Mouse (Mus musculus): ENCODE results near the gene Plekhh3. TPM values are rescaled to one million over a fixed set of nuclear protein-coding genes. Genes with fewer than 3 reads are reported as not detected.
"Not testable (repeated sequence)": the region's sequence is repeated elsewhere in the genome, so short reads cannot be mapped to it uniquely, and the experiment has no call there.

Plekhh3 gene
- polyA plus RNA-seq, 1 experiment from 2014 or later, result 11.8 TPM

- H3K27me3 ChIP-seq (ENCODE audit: insufficient read depth, poor library complexity, severe bottlenecking), result no peaks in the 10 kb centered on the region
- H3K36me3 ChIP-seq, result peaks cover 8% of the 10 kb centered on the region
- H3K9me3 ChIP-seq, result peaks cover 10% of the 10 kb centered on the region
- no peak overlapping the region for H3K4me3 ChIP-seq
- H3K27ac ChIP-seq, result no peak overlapping the region
- H3K4me1 ChIP-seq (replicated peaks), result peaks cover 3% of the 10 kb centered on the region; the same call in 1 of the 2 replicates
- WGBS, result 89% methylated on average over 6 of the region's 6 CpGs
- peak; percentile 37 for DNase-seq (ENCODE audit: low spot score)
These were observed 39.5 kb downstream of the Plekhh3 start for GRCm38 (mm10) chr11:101131701-101132100.

DNA sequence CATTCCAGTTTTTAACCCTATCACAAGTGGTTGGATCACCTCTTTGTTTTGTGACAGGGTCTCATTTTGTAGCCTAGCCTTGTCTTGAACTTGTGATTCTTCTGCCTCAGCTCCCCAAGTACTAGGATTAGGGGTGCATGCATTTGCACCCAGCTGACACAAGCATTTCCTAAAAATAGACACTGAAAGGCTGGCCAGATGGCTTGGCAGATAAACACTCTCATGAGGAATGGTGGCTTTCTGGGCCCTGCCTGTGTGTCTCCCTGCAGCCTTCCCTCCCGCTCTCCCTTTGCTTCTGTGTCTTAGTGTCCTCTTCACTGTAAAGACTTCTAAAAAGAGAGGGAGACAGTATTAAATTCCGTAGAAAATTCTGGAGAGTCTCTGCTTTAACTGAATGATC, 40.0 kb downstream of the Plekhh3 start:
- Histone ChIP-seq H3K27me3 (ENCODE audit: insufficient read depth, poor library complexity, severe bottlenecking) (no peaks in the 10 kb centered on the region), H3K4me1 (replicated peaks) (peaks cover 3% of the 10 kb centered on the region; the same call in 1 of the 2 replicates), H3K27ac (no peak overlapping the region), H3K36me3 (peaks cover 13% of the 10 kb centered on the region), H3K4me3 (no peak overlapping the region), H3K9me3 (peaks cover 15% of the 10 kb centered on the region)
- no peak for DNase-seq (ENCODE audit: low spot score)
- 90% methylated on average over 2 of the region's 2 CpGs for WGBS

DNA sequence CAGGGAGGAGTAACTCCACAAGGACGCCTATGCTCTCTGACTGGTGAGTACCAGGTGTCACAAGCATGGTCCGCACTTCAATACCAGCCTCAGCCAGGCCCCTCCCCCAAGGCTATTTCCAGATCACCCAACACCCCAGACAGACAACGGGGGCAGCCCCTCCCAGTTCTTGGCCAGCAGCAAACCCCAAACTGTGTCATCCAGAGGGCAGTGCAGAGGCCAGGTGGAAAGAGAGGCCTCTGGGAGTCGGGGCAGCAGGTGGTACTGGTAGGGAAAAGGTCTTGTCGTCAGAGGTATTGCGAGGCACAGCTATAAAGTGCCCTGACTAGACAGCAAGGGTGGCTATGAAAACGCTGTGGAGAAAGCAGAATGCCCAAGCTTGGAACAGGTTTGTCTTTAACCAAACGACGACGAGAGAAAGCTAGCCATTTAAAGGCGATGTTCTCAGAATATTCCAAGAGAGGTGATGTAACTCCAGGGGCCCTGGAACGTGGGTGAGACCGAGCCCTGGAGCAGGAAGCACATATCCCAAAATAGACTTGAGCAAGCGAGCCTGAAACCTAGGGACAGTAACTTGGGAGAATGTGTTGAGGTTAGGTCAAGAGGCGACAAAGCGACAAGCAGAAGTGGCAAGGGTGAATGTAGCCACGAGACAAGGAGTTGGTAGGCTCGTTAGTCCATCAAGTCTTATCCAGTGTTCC, 40.9 kb downstream of the Plekhh3 start:
- 55% methylated on average over 18 of the region's 18 CpGs for WGBS
- Histone ChIP-seq H3K4me1 (replicated peaks) (peaks cover 3% of the 10 kb centered on the region; the same call in 1 of the 2 replicates), H3K9me3 (peaks cover 18% of the 10 kb centered on the region), H3K36me3 (peaks cover 23% of the 10 kb centered on the region), H3K4me3 (no peak overlapping the region), H3K27ac (no peak overlapping the region), H3K27me3 (ENCODE audit: insufficient read depth, poor library complexity, severe bottlenecking) (no peaks in the 10 kb centered on the region)
- no peak for DNase-seq (ENCODE audit: low spot score)

GRCm38 (mm10) chr11:101128996-101129577, 42.1 kb downstream of the Plekhh3 start:
- 87% methylated on average over 11 of the region's 11 CpGs for WGBS
- Histone ChIP-seq H3K4me3 (no peak overlapping the region), H3K9me3 (peaks cover 18% of the 10 kb centered on the region), H3K27ac (no peak overlapping the region), H3K27me3 (ENCODE audit: insufficient read depth, poor library complexity, severe bottlenecking) (no peaks in the 10 kb centered on the region), H3K36me3 (peaks cover 33% of the 10 kb centered on the region), H3K4me1 (replicated peaks) (peaks cover 3% of the 10 kb centered on the region; the same call in 1 of the 2 replicates)
- no peak for DNase-seq (ENCODE audit: low spot score)

DNA sequence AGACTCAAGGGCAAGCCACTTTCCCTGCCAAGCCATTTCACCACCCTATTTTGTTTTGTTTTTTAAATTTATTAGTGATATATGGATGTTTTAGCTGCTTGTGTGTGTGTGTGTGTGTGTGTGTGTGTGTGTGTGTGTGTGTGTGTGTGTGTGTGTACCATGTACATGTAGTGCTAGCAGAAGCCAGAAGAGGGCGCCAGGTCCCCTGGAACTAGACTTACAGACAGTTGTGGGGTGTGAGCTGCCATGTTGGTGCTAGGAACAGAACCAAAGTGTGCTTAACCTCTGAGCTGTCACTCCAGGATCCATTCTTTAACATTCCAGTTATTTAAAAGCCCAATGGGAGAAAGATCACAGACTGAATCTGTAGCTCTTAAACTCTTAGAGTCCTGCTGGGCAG, 44.1 kb downstream of the Plekhh3 start:
- Histone ChIP-seq H3K9me3 (peaks cover 18% of the 10 kb centered on the region), H3K4me1 (replicated peaks) (peaks cover 3% of the 10 kb centered on the region; the same call in 1 of the 2 replicates), H3K27me3 (ENCODE audit: insufficient read depth, poor library complexity, severe bottlenecking) (no peaks in the 10 kb centered on the region), H3K4me3 (no peak overlapping the region), H3K27ac (no peak overlapping the region), H3K36me3 (peaks cover 53% of the 10 kb centered on the region)
- WGBS, result 100% methylated on average over 1 of the region's 1 CpGs
- no peak for DNase-seq (ENCODE audit: low spot score)

DNA sequence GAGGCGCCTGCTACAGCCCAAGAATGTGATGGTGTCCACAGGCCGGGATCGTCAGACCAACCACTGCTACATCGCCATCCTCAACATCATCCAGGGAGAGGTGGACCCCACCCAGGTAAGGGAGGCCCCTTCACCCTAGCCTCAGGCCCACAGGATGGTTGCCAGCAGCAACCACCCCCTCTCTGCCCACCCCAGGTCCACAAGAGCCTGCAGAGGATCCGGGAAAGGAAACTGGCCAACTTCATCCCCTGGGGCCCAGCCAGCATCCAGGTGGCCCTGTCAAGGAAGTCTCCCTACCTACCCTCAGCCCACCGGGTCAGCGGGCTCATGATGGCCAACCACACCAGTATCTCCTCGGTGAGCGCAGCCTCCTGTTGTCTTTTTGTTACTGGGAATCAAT, 46.1 kb downstream of the Plekhh3 start:
- not testable (repeated sequence) for DNase-seq (ENCODE audit: low spot score); H3K27ac ChIP-seq; H3K4me3 ChIP-seq; H3K27me3 ChIP-seq (ENCODE audit: insufficient read depth, poor library complexity, severe bottlenecking)
- Histone ChIP-seq H3K9me3 (peaks cover 15% of the 10 kb centered on the region), H3K36me3 (peaks cover 62% of the 10 kb centered on the region), H3K4me1 (replicated peaks) (peaks cover 17% of the 10 kb centered on the region)
- 97% methylated on average over 9 of the region's 9 CpGs for WGBS

GRCm38 (mm10) chr11:101124494-101124893, 46.7 kb downstream of the Plekhh3 start:
- Histone ChIP-seq H3K4me1 (replicated peaks) (peaks cover 16% of the 10 kb centered on the region), H3K36me3 (peaks cover 62% of the 10 kb centered on the region), H3K9me3 (peaks cover 15% of the 10 kb centered on the region)
- DNase-seq (ENCODE audit: low spot score); H3K4me3 ChIP-seq; H3K27me3 ChIP-seq (ENCODE audit: insufficient read depth, poor library complexity, severe bottlenecking); H3K27ac ChIP-seq: not testable (repeated sequence)
- WGBS, result 98% methylated on average over 8 of the region's 8 CpGs

GRCm38 (mm10) chr11:101120545-101121188, 50.5 kb downstream of the Plekhh3 start:
- Histone ChIP-seq H3K4me1 (replicated peaks) (peaks cover 38% of the 10 kb centered on the region), H3K27ac (peak overlapping the region; percentile 95), H3K4me3 (peak overlapping the region; percentile 95), H3K36me3 (peaks cover 58% of the 10 kb centered on the region), H3K27me3 (ENCODE audit: insufficient read depth, poor library complexity, severe bottlenecking) (no peaks in the 10 kb centered on the region), H3K9me3 (no peaks in the 10 kb centered on the region)
- no peak for DNase-seq (ENCODE audit: low spot score)
- WGBS, result 29% methylated on average over 19 of the region's 19 CpGs

DNA sequence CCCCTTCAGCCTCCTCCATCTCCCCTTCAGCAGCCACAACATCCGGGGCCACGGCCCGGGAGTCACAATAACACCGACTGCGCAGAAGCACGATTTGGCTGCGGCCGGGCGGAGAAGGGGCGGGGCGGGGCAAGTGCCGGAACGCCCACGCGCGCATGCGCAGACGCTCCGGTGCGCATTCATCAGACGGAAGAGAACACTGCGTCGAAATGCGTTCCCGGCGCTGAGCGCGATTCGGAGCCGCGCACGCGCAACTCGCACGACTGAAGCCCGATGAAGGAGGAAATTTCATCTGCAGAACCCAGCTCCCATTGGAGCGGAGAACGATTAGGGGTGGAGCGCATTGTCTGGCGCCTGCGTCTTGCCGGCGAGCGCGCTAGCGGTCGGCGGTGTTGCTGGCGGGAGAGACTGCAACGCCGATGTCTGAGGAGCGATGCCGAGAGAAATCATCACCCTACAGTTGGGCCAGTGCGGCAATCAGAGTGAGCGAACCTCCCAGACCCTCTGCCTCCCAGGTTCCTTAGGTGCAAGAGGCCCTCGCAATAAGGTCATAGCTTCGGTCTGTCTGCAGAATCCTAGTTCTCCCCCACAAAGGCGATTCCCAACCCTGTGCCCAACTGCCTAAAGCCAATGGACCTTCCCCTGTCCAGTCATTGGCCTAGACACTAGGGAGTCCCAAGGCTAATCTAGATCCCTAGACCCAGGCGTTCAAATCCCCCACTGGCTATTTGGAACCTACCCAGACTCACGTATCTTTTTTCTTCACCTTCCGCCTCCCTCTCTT, 51.2 kb downstream of the Plekhh3 start, which contains the start of the genes Retreg3 and Tubg1:
Gene Retreg3 (minus strand): TSS at position 133 of the 784 bp plus-strand sequence.
Gene Tubg1 (plus strand): TSS at position 178 of the 784 bp plus-strand sequence.
- no peaks in the 10 kb centered on the region for H3K9me3 ChIP-seq
- H3K4me1 ChIP-seq (replicated peaks), result peaks cover 41% of the 10 kb centered on the region
- under 1% methylated on average over 61 of the region's 61 CpGs for WGBS
- peak within 1 kb of the TSS; percentile 95 for H3K4me3 ChIP-seq
- DNase-seq (ENCODE audit: low spot score), result peak; percentile 100
- peaks cover 52% of the 10 kb centered on the region for H3K36me3 ChIP-seq
- no peaks in the 10 kb centered on the region for H3K27me3 ChIP-seq (ENCODE audit: insufficient read depth, poor library complexity, severe bottlenecking)
- peak within 1 kb of the TSS; percentile 95 for H3K27ac ChIP-seq

DNA sequence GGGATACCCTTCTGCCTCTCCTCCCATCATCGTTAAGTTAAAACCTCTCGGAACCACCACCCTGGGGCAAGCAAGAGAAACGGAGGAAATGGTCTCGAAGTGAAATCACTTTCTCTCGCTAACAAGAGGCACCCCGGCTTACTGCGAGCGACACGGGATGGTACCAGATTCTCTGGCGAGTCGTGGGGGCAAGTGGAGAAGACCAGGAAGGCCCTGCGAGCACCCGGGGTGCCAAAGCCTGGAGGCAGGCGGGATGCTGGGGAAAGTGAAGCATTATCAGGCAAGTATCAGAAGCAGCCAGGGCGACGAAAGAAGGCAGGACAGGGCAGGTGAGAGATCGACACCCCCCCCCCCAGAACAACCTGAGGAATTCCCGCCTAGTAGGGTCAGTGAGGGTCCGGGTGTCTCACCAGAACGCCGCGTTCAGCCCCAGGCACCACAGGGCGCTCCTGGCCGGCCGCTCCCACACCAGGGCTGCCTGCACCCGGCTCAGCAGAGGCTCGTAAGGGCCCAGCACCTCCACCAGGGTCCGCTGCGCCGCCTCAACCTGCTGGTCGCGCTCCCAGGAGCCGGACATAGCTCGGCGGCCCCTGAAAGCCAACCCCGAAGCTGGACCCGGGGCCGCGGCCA, 51.9 kb downstream of the Plekhh3 start:
- H3K27ac ChIP-seq, result peak overlapping the region; percentile 95
- DNase-seq (ENCODE audit: low spot score), result no peak
- H3K27me3 ChIP-seq (ENCODE audit: insufficient read depth, poor library complexity, severe bottlenecking), result no peaks in the 10 kb centered on the region
- no peaks in the 10 kb centered on the region for H3K9me3 ChIP-seq
- peaks cover 44% of the 10 kb centered on the region for H3K4me1 ChIP-seq (replicated peaks)
- peaks cover 47% of the 10 kb centered on the region for H3K36me3 ChIP-seq
- peak overlapping the region; percentile 95 for H3K4me3 ChIP-seq
- WGBS, result under 1% methylated on average over 39 of the region's 39 CpGs

- Histone ChIP-seq H3K27me3 (ENCODE audit: insufficient read depth, poor library complexity, severe bottlenecking) (no peaks in the 10 kb centered on the region), H3K4me1 (replicated peaks) (peaks cover 44% of the 10 kb centered on the region), H3K27ac (0 out of 2 replicates have a peak overlapping the region, but pooled peaks have one; percentile 95), H3K36me3 (peaks cover 47% of the 10 kb centered on the region), H3K9me3 (0 out of 2 replicates have a peak, but pooled peaks cover 3% of the 10 kb centered on the region), H3K4me3 (peak overlapping the region; percentile 95)
- 48% methylated on average over 4 of the region's 4 CpGs for WGBS
- DNase-seq (ENCODE audit: low spot score), result no peak
These were observed 53.0 kb downstream of the Plekhh3 start for GRCm38 (mm10) chr11:101118105-101118504.

DNA sequence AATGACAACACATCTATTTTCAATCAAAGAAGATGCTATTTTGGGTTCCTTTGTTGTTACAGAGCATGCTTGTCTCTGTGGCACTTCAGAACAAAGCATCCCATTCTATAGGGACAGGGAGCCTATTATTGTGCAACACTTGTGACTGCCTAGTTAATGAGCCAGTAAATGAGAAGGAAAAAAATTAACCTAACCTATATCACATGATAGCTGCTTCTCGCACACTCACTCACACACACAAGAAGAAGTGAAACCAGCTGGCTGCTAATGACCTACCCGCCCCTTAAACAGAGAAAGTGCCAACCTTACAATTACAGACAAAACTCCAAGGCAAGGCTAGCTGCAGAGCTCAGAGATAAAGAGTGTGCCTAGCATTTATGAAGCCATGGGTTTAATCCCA, 55.6 kb downstream of the Plekhh3 start:
- WGBS, result 72% methylated on average over 2 of the region's 2 CpGs
- H3K4me3 ChIP-seq, result no peak overlapping the region

More for the DNA sequence above, 55.6 kb downstream of the Plekhh3 start:
- Histone ChIP-seq H3K27ac (peak overlapping the region; percentile 53; the same call in 1 of the 2 replicates), H3K9me3 (0 out of 2 replicates have a peak, but pooled peaks cover 3% of the 10 kb centered on the region), H3K36me3 (peaks cover 35% of the 10 kb centered on the region), H3K4me1 (replicated peaks) (peaks cover 34% of the 10 kb centered on the region), H3K27me3 (ENCODE audit: insufficient read depth, poor library complexity, severe bottlenecking) (no peaks in the 10 kb centered on the region)
- DNase-seq (ENCODE audit: low spot score), result no peak

Measured in hindbrain, embryonic 10.5 days (tissue).